Mouse (Mus musculus): ENCODE results near the gene Mum1l1.
A peak's percentile ranks its signal among the peaks of the same experiment; 100 is the strongest.
"Not testable (repeated sequence)": the region's sequence is repeated elsewhere in the genome, so short reads cannot be mapped to it uniquely, and the experiment has no call there.

Mum1l1 gene

GRCm38 (mm10) chrX:139209829-139210225 is at the start of gene Mum1l1:
TSS of gene Mum1l1 (plus strand) at chrX:139210042.
- peak; percentile 36 to 43 for DNase-seq

GRCm38 (mm10) chrX:139178928-139179327 is 30.9 kb upstream of the Mum1l1 start, which contains the start of gene 4933428M09Rik:
TSS of gene 4933428M09Rik (plus strand) at chrX:139179228.
- DNase-seq: no peak

DNA sequence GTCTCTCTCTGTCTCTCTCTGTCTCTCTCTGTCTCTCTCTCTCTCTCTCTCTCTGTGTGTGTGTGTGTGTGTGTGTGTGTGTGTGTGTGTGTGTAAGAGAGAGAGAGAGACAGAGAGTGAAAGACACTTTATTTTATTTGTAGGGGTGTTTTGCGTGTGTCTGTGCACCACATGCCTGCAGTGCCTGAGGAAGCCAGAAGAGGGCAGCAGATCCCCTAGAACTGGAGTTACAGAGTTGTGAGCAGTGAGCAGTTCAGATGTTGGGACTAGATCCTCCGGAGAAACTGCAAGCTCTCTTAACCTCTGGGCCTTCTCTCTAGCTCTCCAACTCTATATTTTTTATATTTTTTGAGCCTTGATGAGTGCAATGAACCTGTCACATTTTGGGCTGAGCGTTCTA is 18.3 kb upstream of the Mum1l1 start:
- DNase-seq: not testable (repeated sequence)

- no peak for DNase-seq
Observed at GRCm38 (mm10) chrX:139194572-139195279, 15.1 kb upstream of the Mum1l1 start.

GRCm38 (mm10) chrX:139209191-139209828 is 532 bp upstream of the Mum1l1 start:
- DNase-seq: not testable (repeated sequence)

GRCm38 (mm10) chrX:139214765-139215164 is 4.9 kb downstream of the Mum1l1 start:
- DNase-seq: no peak

- no peak for DNase-seq
Observed at GRCm38 (mm10) chrX:139216409-139216808, 6.6 kb downstream of the Mum1l1 start.

GRCm38 (mm10) chrX:139216991-139217593 is 7.2 kb downstream of the Mum1l1 start:
- DNase-seq: peak; percentile 27 to 40

- DNase-seq: no peak
Observed at GRCm38 (mm10) chrX:139217776-139218175, 7.9 kb downstream of the Mum1l1 start.

GRCm38 (mm10) chrX:139219017-139219416 is 9.2 kb downstream of the Mum1l1 start:
- peak; percentile 40 to 45 for DNase-seq

DNA sequence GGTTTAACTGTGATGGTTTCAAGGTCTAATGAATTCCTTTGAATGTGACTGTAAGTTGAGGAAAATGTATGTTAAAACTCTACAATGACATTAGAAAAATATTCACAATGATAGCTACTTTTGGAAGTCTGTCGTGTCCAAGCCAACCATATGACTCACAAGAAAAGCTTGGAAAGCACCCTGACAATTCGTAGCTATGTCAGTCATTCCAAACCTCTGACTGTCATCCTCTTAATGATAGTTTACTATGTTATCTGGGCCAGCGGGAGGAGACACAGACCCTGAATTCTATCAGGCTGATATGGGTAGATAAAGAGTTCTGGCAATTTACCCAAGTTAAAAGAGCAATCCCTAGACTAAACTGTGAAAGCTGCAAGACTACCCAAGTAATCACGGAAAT is 11.0 kb downstream of the Mum1l1 start:
- DNase-seq: no peak

DNA sequence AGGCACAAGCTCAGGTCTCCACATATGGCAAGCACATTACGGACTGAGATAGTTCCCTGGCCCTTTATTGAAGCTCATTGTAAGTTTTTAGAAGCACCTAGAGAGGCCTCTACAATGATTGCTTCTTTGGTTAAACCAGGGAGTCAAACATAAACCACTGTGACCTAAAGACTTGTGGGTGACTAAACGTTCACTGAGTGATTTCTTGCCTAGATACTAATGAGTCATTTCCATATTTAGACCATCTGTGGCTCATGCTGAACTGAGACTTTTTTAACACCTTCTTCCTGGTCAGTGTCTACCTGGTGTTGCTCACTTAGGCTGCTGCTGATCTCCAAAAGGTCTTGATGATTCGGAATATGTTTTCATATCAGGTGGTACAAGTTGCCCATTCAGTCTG is 12.1 kb downstream of the Mum1l1 start:
- DNase-seq: no peak

- DNase-seq: peak; percentile 10 to 38
Observed at GRCm38 (mm10) chrX:139231143-139231542, 21.3 kb downstream of the Mum1l1 start.

DNA sequence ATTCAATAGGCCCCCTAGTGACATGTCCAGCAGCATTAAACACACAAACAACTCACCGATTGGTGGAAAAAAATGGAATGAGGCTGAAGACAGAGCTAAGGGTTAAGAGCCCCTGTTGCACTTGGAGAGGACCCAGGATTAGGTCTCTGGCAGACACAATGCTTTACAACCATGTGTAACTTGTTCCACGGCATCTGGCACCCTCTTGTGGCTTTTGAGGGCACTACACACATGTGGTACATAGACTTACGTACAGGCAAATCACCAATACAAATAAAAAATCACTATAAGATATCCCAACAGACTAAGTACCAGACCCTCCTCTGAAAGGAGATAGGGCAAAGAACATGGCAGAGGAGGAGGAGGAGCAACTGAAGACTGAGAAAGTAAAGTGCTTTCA is 37.5 kb downstream of the Mum1l1 start:
- no peak for DNase-seq

DNA sequence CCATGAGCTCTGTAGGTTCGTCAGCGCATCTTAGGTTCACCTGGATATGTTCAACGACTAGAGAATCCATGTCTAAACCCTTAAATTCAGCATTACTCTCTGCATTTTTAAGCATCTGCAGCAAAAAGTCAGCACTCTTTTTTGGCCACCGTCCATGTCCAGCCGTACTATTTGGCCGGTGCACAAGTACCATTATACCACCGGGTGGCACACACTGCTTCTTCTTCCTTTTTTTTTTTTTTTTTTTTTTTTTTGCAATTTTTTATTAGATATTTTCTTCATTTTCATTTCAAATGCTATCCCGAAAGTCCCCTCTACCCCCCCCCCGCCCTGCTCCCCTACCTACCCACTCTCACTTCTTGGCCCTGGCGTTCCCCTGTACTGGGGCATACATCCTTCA is 47.2 kb downstream of the Mum1l1 start:
- no peak for DNase-seq

GRCm38 (mm10) chrX:139281966-139282365 is 72.1 kb downstream of the Mum1l1 start:
- no peak for DNase-seq

All from cerebellum, adult 18-20 months (tissue).